Mouse (Mus musculus) heart, embryonic 13.5 days (tissue): ENCODE results near the gene Mt2. TPM values are rescaled to one million over a fixed set of nuclear protein-coding genes. Genes with fewer than 3 reads are reported as not detected.
A peak's percentile ranks its signal among the peaks of the same experiment; 100 is the strongest.
"Not testable (repeated sequence)": the region's sequence is repeated elsewhere in the genome, so short reads cannot be mapped to it uniquely, and the experiment has no call there.

Experiments
- ATAC-seq: fragments of 200-750 bp; cut with Nextera tagmentation; 2 replicates; pipeline ENCODE4 v1.8.0; 2017; ENCODE audit warnings: moderate TSS enrichment; ENCODE audit not compliant: insufficient number of reproducible peaks, low FRiP score, low TSS enrichment; ENCODE audit errors: extremely low read depth
- H3K27ac ChIP-seq: fragments of 300-500 bp; sonication (generic); replicated peaks from 2 replicates; pipeline ENCODE4 v1.5.1; 2015; ENCODE audit warnings: moderate library complexity, mild to moderate bottlenecking, inconsistent platforms
- H3K27me3 ChIP-seq: fragments of 300-500 bp; sonication (generic); replicated peaks from 2 replicates; pipeline ENCODE4 v1.6.1; 2015; ENCODE audit warnings: mild to moderate bottlenecking, inconsistent platforms
- H3K36me3 ChIP-seq: fragments of 300-500 bp; sonication (generic); 2 replicates; pipeline ENCODE4 v1.6.1; 2015; ENCODE audit warnings: mild to moderate bottlenecking, inconsistent platforms
- H3K4me1 ChIP-seq: fragments of 300-500 bp; sonication (generic); 2 replicates; pipeline ENCODE4 v1.6.1; 2015; ENCODE audit warnings: inconsistent platforms
- H3K4me2 ChIP-seq: fragments of 300-500 bp; sonication (generic); 2 replicates; pipeline ENCODE4 v1.6.1; 2015; ENCODE audit warnings: inconsistent platforms, mild to moderate bottlenecking, moderate library complexity
- H3K4me3 ChIP-seq: fragments of 300-500 bp; sonication (generic); 2 replicates; pipeline ENCODE4 v1.5.1; 2015; ENCODE audit warnings: moderate library complexity, mild to moderate bottlenecking, inconsistent platforms
- H3K9ac ChIP-seq: fragments of 300-500 bp; sonication (generic); 2 replicates; pipeline ENCODE4 v1.6.1; 2015; ENCODE audit warnings: inconsistent platforms, mild to moderate bottlenecking, moderate library complexity
- H3K9me3 ChIP-seq: fragments of 300-500 bp; sonication (generic); 2 replicates; pipeline ENCODE4 v1.6.1; 2016; ENCODE audit warnings: inconsistent platforms
- WGBS: fragments of 180-500 bp; shearing (Covaris S2); methylation state at CpG from one replicate; pipeline ENCODE4 v1.1.7; 2015; ENCODE audit warnings: mixed read lengths; 5-methylcytosine and 5-hydroxymethylcytosine counted together
- polyA plus RNA-seq: library from polyadenylated mRNA; unstranded; fragments of >200 nt; fragmentation: Nextera tagmentation; extraction: Ambion mirVana; gene quantifications from 2 replicates; pipeline ENCODE4 v1.2.1, GENCODE M21; 2015

Mt2 gene
- polyA plus RNA-seq, 1 experiment from 2014 or later: 27.9 TPM

DNA sequence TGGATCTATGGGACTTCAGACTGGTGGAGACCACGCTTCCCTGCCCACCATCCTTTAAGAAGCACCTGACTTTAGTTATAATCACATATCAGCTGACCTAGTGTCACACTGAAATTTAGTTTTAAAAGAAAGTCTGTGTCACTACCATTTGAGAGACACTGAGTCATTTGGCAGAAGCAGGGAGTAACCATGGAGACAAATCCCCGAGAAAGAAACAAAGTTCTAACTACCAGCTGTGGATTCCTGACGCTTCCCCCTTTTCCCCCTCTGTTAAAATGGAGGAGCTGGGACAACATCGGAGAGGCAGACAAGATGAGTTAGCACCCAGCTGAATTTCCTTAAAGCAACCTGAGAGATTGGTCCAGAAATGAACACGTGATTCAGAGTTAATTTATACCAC lies 24.2 kb upstream of the Mt2 start:
- H3K27ac ChIP-seq: no peak overlapping the region
- no peak overlapping the region for H3K9ac ChIP-seq
- H3K9me3 ChIP-seq: no peaks in the 10 kb centered on the region
- H3K36me3 ChIP-seq: no peaks in the 10 kb centered on the region
- peaks cover 13% of the 10 kb centered on the region for H3K4me1 ChIP-seq
- no peak overlapping the region for H3K4me3 ChIP-seq
- 39% methylated on average over 5 of the region's 5 CpGs for WGBS
- no peak for ATAC-seq
- no peak overlapping the region for H3K4me2 ChIP-seq
- H3K27me3 ChIP-seq: peaks cover 34% of the 10 kb centered on the region

DNA sequence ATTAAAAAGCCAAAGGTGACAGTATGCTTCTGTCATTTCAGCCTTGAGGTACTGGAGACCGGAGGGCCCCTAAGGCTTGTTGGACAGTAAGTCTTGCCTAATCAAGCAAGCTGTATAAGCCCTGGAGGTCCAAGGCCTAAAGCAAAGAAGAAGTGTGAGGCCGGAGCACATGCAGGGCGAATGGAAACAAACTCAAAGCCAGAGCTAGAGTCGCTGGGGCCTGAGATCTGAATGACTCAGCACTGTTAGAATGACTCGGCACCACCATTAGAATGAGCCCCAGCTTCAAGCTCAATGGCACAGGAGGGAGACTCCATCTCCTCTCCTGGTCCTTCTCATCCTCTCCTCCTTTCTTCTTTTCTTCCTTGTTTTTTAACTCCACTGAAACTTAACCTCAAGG lies 21.5 kb upstream of the Mt2 start:
- WGBS: 60% methylated on average over 5 of the region's 5 CpGs
- no peaks in the 10 kb centered on the region for H3K36me3 ChIP-seq
- H3K9ac ChIP-seq: no peak overlapping the region
- no peak overlapping the region for H3K4me2 ChIP-seq
- peaks cover 29% of the 10 kb centered on the region for H3K4me1 ChIP-seq
- no peaks in the 10 kb centered on the region for H3K9me3 ChIP-seq
- no peak overlapping the region for H3K27ac ChIP-seq
- no peak overlapping the region for H3K4me3 ChIP-seq
- ATAC-seq: peak; percentile 48; the same call in 1 of the 2 replicates
- peaks cover 43% of the 10 kb centered on the region for H3K27me3 ChIP-seq

DNA sequence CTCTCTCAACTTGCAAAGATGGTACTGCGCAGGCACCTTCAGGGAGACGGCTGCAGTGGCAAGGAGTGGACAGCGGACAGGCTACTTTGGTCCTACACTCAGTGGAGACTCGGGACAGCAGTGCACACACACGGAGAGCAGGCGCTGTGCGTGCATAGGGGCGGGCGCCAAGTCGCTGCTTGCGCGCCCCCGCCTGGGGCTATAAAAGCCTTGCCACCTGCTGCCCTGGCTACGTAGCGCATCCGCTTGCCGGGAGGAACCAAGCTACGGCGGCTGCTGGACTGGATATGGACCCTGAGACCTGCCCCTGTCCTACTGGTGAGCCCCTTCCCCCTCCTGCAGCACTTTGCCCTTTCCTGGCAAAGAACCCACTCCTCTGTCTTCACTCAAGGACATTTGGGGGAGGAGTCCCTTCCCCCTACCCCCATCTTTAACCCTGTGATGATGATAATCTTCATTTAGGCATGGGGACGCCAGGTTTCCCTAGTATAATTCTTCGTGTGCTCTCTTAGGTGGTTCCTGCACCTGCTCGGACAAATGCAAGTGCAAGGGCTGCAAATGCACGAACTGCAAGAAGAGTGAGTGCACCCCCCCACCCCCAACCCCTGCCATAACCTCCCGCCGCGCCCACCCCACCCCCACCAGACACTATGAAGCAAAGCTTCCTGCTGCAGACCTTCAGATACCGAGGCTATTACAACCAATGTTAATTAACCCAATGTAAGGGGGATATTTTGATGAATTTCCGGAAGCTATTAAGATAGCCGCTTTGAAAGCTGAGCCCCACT lies 19.8 kb upstream of the Mt2 start, which contains the start of gene Mt3:
TSS of gene Mt3 (plus strand) at position 95 of the 788 bp plus-strand sequence.
- H3K4me3 ChIP-seq: peak within 1 kb of the TSS; percentile 51
- H3K27ac ChIP-seq: no peak within 1 kb of the TSS
- peaks cover 35% of the 10 kb centered on the region for H3K4me1 ChIP-seq
- peak within 1 kb of the TSS; percentile 72 for H3K9ac ChIP-seq
- H3K27me3 ChIP-seq: peaks cover 43% of the 10 kb centered on the region
- WGBS: 2% methylated on average over 29 of the region's 29 CpGs
- no peaks in the 10 kb centered on the region for H3K9me3 ChIP-seq
- H3K36me3 ChIP-seq: no peaks in the 10 kb centered on the region
- peak within 1 kb of the TSS; percentile 75 for H3K4me2 ChIP-seq
- no peak for ATAC-seq

- Histone ChIP-seq H3K9me3 (no peaks in the 10 kb centered on the region), H3K4me3 (peak overlapping the region; percentile 51), H3K36me3 (no peaks in the 10 kb centered on the region), H3K9ac (peak overlapping the region; percentile 72; the same call in 1 of the 2 replicates), H3K27ac (no peak overlapping the region), H3K4me1 (peaks cover 35% of the 10 kb centered on the region), H3K4me2 (peak overlapping the region; percentile 75), H3K27me3 (peaks cover 43% of the 10 kb centered on the region)
- WGBS: 30% methylated on average over 7 of the region's 7 CpGs
- ATAC-seq: no peak
These were observed 19.0 kb upstream of the Mt2 start for GRCm38 (mm10) chr8:94153451-94153850.

GRCm38 (mm10) chr8:94154537-94154936 lies 17.9 kb upstream of the Mt2 start:
- Histone ChIP-seq H3K9ac (no peak overlapping the region), H3K9me3 (no peaks in the 10 kb centered on the region), H3K4me3 (no peak overlapping the region), H3K27ac (no peak overlapping the region), H3K36me3 (no peaks in the 10 kb centered on the region), H3K4me2 (no peak overlapping the region), H3K4me1 (peaks cover 35% of the 10 kb centered on the region), H3K27me3 (peaks cover 36% of the 10 kb centered on the region)
- 39% methylated on average over 6 of the region's 6 CpGs for WGBS
- no peak for ATAC-seq

- Histone ChIP-seq H3K4me2 (no peak overlapping the region), H3K4me1 (peaks cover 35% of the 10 kb centered on the region), H3K9ac (no peak overlapping the region), H3K27me3 (peaks cover 25% of the 10 kb centered on the region), H3K36me3 (no peaks in the 10 kb centered on the region), H3K4me3 (no peak overlapping the region), H3K27ac (peak overlapping the region; percentile 50; the same call in 1 of the 2 replicates), H3K9me3 (no peaks in the 10 kb centered on the region)
- no peak for ATAC-seq
- WGBS: 46% methylated on average over 4 of the region's 4 CpGs
These were observed 16.4 kb upstream of the Mt2 start for GRCm38 (mm10) chr8:94156092-94156491.

GRCm38 (mm10) chr8:94165772-94166171 lies 6.7 kb upstream of the Mt2 start:
- H3K9me3 ChIP-seq, ATAC-seq, H3K9ac ChIP-seq, H3K4me1 ChIP-seq, H3K4me2 ChIP-seq, H3K27ac ChIP-seq, H3K4me3 ChIP-seq, H3K36me3 ChIP-seq: not testable (repeated sequence)
- 63% methylated on average over 8 of the region's 8 CpGs for WGBS
- peaks cover 32% of the 10 kb centered on the region for H3K27me3 ChIP-seq

DNA sequence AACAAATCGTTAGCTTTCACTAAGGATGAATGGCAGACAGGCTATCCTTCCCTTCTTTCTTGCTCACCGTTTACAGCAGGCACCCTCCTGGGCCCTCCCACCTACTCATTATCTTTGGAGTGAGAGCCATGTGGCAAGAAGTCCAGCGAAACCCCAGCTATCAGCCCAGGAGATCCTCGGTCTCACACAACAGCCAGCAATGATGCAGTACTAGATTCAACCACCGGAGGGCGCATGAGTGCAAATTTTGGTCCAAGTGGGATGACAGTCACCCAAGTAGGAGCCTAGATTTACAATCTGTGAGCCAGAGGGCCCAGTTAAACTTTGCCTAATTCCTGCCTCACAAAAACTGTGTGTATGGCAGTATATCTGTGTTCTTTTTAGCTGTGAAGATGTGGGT lies 5.2 kb upstream of the Mt2 start:
- Histone ChIP-seq H3K9ac (peak overlapping the region; percentile 55; the same call in 1 of the 2 replicates), H3K4me3 (no peak overlapping the region), H3K9me3 (no peaks in the 10 kb centered on the region), H3K27me3 (peaks cover 42% of the 10 kb centered on the region), H3K4me2 (peak overlapping the region; percentile 51), H3K27ac (no peak overlapping the region), H3K36me3 (no peaks in the 10 kb centered on the region), H3K4me1 (peaks cover 12% of the 10 kb centered on the region)
- 6% methylated on average over 6 of the region's 6 CpGs for WGBS
- no peak for ATAC-seq

DNA sequence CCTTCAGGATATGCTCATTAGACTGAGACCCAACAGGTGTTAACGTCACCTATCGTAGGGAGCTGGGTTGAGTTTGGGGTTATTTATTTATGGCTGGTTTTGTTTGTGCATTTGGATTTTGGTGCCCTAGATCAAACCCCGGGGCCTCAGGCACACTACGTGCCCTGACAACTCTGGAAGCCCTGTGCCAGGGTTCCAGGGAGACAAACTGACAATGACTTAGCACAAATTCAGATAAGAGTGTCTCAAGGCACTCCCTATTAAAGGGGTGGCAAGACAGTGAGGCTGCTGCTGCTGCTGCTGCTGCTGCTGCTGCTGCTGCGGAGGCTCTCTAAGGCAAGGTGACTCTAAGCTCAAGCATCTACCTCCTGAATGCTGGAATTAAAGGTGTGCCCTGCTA lies 2.9 kb upstream of the Mt2 start:
- peaks cover 25% of the 10 kb centered on the region for H3K4me1 ChIP-seq
- H3K9me3 ChIP-seq: no peaks in the 10 kb centered on the region
- no peak overlapping the region for H3K9ac ChIP-seq
- 79% methylated on average over 5 of the region's 5 CpGs for WGBS
- no peak overlapping the region for H3K4me2 ChIP-seq
- H3K4me3 ChIP-seq: no peak overlapping the region
- H3K36me3 ChIP-seq: no peaks in the 10 kb centered on the region
- H3K27me3 ChIP-seq: peaks cover 65% of the 10 kb centered on the region
- no peak for ATAC-seq
- no peak overlapping the region for H3K27ac ChIP-seq

DNA sequence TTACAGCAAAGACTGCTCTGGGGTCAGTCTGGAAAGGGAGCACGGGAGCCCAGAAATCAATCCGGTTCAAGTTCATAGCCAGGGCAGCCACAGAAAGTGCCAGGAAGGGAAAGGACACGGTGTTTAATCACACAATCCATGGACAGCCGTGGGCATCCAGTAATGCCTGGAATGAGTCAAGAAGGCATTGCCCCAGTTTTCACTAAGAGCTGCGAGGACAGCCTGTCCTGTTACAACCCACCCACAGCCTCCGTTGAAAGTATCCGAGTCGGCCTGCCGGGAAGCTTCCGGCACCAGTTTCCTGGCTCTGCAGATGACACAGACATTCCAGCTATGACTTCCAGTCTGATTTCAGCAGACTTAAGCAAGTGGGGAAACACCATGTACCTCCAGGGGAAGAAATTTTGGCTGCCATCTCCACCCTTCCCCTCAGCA lies 1.1 kb upstream of the Mt2 start:
- Histone ChIP-seq H3K27ac (no peak overlapping the region), H3K9ac (peak overlapping the region; percentile 77), H3K27me3 (peaks cover 83% of the 10 kb centered on the region)

GRCm38 (mm10) chr8:94172809-94173732 lies 607 bp downstream of the Mt2 start:
- Histone ChIP-seq H3K27ac (no peak overlapping the region; the same call in 1 of the 2 replicates), H3K9me3 (no peaks in the 10 kb centered on the region), H3K4me3 (peak overlapping the region; percentile 59), H3K9ac (peak overlapping the region; percentile 77), H3K4me1 (peaks cover 25% of the 10 kb centered on the region), H3K4me2 (peak overlapping the region; percentile 97), H3K27me3 (peaks cover 96% of the 10 kb centered on the region), H3K36me3 (no peaks in the 10 kb centered on the region)
- no peak for ATAC-seq
- 2% methylated on average over 39 of the region's 39 CpGs for WGBS

More for the DNA sequence above, 1.1 kb upstream of the Mt2 start:
- no peaks in the 10 kb centered on the region for H3K36me3 ChIP-seq
- no peak for ATAC-seq
- H3K4me2 ChIP-seq: peak overlapping the region; percentile 97
- H3K9me3 ChIP-seq: no peaks in the 10 kb centered on the region
- H3K4me3 ChIP-seq: peak overlapping the region; percentile 59
- H3K4me1 ChIP-seq: peaks cover 25% of the 10 kb centered on the region
- WGBS: 38% methylated on average over 10 of the region's 10 CpGs
